Mouse (Mus musculus) c-Kit-positive CD71-negative TER-119-negative erythroid progenitor cells, embryonic 14.5 days (primary cell): Measurements from ENCODE around the gene Tex14.
"Not testable (repeated sequence)": the region's sequence is repeated elsewhere in the genome, so short reads cannot be mapped to it uniquely, and the experiment has no call there.

ENCODE experiments used
- DNase-seq: peaks from one replicate; pipeline ENCODE4 v3.0.0-alpha.2; 2013; ENCODE audit warnings: low read depth

Tex14 gene

DNA sequence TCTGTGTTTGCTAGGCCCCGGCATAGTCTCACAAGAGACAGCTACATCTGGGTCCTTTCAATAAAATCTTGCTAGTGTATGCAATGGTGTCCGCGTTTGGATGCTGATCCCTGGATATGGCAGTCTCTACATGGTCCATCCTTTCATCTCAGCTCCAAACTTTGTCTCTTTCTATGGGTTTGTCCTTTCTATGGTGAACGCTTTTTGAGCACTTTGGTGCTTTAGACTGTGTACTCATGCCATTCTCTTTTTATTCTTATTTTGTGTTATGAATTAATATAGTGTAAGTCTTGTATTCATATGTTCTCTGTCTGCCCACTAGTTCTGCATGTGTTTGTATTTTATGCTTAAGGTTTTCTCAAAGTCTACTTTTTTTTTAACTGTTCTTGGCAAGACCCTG, 67.2 kb downstream of the Tex14 start:
- DNase-seq, result not testable (repeated sequence)

DNA sequence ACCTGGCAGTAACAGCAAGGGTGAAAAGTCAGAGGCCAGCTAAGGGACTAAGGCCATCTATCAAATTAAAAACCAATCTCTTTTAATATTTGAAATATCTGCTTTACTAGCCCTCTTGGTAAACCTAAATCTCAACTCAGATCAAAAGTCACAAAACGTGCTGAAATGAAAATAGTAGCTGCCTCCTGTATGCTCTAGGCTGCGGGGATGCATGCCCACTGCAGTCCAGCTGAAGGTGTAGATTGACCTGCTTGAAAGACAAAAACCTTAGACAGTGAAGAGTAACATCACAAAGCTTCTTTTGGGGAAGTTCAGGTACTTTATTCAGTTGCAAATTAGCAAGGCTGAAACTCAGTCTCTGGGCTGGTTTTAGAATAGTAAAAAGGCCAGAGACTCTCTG, 74.3 kb downstream of the Tex14 start:
- not testable (repeated sequence) for DNase-seq

DNA sequence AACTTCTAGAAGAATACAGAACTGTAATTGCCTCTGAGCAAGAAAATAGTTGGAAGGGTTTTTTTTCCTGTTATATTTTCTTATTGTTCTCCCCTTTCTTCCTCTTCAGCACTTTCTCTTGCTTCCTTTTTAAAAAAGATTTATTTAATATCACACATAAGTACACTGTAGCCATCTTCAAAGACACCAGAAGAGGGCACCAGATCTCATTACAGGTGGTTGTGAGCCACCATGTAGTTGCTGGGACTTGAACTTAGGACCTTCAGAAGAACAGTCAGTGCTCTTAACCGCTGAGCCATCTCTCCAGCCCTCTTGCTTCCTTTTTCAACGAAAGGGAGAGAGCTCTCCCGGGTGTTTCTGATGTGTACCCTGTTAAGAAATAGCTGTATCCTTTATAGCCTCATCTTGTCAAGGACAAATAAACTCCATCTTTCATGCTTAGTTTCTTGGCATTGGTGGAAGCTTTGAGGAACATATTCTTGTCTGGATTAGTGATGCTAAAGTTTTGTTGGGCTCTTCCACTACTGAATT, 79.0 kb downstream of the Tex14 start:
- no peak for DNase-seq

DNA sequence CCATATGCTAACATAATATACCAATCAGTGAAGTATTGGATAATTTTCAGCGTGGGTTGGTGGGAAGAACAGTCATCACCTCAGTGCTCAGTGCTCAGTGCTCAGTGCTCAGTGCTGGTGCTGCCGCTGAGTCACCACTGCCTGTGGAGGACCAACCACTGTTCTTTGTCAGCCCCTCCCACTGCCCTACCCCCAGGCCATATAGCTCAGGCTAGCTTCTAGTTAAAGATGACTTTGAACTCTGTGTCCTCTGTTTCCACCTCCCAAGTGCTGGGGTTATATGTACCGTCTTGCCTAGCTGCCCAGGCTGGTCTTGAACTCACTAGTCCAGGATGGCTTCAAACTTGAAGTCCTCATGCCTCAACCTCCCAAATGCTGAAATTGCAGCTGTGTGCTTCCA, 84.1 kb downstream of the Tex14 start:
- DNase-seq, result no peak

DNA sequence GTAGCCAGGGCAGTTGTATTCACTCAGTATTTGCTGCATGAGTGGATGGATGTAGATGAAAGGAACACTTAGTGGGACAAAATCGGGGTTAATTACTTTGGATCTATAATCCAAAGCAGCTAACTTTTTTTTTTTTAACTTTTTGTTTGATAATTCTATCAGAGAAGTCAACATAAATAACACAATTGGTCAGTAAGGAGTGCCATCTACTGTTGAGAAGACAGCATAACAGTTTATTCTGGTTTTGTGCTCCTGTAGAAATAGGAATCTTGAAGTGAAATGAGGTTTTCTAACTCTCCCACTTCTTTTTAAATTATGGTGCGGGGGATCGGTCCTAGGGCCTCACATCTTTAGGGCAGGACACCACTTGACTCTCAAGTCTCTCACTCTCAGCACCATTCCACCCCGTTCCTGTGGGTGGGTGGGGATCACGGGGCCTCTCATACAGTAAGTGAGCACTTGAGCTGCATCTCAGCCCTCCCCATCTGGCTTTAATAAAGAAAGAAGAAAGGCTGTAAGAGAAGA, 99.9 kb downstream of the Tex14 start:
- DNase-seq, result no peak

DNA sequence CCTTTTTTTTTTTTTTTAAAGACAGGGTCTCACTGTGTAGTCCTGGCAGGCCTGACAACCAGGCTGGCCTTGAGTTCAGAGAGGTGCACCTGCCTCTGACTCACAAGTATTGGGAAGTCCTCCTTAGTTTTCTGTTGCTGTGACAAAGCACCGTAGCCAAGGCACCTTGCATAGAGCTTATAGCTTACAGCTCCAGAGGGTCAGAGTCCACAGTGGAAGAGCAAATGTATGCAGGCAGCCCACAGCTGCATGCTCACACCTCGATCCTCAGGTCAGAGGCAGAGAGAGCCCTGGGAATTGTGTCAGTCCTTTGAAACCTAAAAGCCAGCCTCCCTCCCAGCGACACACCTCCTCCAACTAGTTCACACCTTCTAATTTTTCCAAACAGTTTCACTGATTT, 101.6 kb downstream of the Tex14 start:
- DNase-seq, result no peak

DNA sequence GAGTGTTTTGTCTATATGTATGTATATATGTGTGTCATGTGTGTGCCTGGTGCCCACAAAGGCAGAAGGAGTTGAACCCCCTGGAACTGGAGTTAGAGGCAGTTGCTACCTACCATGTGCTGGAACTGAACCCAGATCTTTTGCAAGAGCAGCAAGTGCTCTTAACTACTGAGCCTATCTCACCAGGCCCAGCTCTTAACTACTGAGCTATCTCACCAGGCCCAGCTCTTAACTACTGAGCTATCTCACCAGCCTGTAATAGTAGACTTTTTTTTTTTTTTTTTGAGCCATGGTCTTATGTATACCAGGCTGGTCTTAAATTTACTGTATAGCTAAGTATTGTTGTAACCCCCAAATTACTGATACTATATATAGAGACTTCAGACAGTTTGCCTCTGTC, 102.2 kb downstream of the Tex14 start:
- DNase-seq, result no peak

DNA sequence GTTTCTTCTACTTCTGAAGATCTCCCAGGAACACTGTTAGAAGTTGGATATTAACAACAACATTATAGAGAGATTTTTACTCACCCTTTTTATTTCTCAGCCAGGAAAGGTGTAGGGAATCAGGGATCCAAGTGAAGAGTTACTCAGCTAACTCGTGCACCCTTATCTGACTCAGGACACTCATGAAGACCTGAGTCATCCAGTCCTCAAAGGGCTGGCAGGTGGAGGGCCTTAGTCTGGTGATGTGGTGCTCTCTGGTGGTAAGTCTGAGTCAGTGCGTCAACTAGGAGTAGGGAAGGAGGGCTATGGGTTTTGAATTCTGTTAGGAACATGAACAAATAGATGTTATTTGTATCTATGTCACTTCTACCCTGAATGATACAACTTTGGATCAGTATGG, 114.4 kb downstream of the Tex14 start:
- DNase-seq, result no peak

DNA sequence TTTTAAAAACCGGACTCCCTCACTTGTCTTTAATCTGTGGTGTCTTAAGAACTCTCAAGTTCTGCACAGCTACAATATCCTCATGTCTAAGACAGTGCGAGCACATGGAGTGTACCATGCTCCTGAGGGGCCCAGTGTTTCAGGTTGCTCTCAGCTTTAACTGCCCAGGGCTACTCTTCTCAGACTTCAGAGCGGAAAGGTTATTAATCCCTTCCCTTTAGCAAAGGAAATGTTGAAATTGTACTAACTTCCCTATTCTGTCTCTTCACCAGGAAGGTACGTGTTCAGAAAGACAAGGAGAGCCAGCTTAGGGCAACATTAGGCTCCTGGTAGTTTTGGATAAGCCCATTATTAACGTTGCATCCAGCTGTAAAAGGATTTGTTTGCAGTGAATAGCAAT, 118.6 kb downstream of the Tex14 start:
- DNase-seq, result no peak

DNA sequence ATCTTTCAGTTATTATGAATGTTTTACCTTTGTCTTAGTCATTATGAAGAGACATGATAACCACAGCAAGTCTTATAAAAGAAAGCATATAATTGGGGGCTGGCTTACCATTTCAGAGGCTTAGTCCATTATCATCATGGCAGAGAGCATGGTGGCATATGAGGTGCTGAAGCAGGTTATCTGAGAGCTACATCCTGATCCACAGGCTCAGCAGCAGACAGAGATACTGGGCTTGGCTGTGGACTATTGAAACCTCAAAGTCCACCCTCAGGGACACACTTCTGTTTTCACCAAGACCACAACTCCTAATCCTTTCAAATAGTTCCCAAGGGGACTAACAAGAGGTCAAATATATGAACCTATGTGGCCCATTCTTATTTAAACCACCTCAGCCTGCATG, 119.1 kb downstream of the Tex14 start:
- no peak for DNase-seq

DNA sequence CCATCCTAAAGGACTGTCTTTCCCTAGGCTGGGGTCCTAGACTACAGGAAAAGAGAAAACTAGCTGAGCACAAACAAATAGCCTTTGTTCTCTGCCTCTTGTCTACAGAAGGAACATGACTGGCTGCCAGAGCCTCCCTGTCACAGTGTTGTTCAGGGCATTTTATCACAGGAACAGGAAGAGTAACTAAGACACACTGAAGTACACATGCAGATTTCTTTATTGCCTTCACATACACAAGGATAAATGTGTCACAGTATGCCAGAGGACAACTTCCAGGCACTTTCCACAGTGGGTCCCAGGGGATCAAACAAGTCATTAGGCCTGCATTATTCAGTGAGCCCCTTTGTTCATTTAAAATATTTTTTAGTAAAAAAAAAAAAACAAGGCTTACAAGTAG, 119.9 kb downstream of the Tex14 start:
- no peak for DNase-seq

DNA sequence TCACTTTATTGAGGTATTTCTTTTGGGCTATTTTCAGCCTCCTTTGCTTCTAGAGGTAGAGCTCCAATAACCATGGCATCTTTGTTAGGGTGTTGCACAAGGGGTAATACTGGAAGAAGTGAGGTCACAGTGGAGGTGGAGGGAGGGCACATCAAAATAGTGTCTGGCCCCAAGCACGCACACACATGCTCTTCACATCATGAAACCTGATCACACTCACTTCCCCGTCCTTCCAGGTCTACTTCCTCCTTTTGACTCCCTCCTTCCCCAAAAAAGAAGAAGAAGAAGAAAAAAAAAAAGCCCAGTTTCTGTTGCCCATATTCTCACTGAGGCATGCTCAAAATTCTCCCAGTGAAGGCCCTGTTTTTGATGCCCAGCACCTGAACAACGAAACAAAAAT, 122.5 kb downstream of the Tex14 start:
- DNase-seq, result no peak

DNA sequence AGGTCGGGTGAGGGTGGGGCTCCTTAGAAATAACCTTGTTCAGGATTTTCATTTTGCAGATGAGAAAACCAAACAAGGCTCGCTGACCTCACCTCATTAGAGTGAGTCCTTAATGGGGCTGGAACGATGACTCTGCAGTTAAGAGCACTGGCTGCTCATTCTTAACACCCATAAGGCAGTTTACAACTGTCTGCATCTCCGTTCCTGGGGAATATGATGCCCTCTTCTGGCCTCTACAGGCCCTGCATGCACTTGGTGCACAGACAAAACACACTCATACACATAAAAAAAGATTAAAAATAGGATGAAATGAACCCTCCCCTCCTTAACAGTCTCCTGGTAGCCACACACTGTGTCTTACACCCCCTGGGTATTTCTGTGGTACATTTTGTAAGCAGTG, 123.1 kb downstream of the Tex14 start:
- DNase-seq, result no peak

DNA sequence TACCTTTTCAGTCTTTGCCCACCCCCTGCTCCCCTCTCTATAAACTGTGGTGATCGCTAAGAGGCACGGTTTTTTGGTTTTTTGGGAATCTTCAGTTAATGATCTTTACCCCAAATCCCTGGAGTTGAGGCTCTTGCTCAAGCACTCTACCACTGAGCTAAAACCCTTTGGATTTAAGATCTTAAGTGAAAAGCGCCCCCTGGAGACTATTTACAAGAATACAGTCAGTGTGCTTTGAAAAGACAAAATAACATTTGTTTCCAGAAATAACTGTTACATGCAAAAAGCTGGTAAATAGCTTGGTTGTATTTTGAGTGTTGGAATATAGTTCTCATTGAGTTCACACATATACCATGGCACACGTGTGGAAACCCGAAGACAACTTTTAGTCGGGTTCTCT, 126.8 kb downstream of the Tex14 start:
- DNase-seq, result no peak

DNA sequence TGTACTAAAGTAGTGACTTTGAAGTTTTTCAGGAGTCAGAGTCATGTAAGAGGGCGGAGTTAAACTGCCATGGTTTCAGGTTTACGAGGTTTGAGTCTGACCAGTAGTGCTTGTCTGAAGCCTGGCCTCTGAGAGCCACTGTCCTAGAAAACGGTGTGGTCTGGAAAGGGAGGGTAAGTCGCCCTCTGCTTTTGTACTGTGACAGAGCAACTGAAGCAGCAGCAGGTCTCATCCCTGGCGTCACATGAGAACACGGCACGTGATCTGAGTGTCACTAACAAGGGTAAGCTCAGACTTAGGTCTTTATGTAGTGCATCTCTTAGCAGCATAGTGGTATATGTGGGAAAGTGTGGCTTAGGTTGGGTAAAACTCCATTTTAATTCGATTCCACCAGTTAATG, 137.4 kb downstream of the Tex14 start:
- DNase-seq, result no peak

DNA sequence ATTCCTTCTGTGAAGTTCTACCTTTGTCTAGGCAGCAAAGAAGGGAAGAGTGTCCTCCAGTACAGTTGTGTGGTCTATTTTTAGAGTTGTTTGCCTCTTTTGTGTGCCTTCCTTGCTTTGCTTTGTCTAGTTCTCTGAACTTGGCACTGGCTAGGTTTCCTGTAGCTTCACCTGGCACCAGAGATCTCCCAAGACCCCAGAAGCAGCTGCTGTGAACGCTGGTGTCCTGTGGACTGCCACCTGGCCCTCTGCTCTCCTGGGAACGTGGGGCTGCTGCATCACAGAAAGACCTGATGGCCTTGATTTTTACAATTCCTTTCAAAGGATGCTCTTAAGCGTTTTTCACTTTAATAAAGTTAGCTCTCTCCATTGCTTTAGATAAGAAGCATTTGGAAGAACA, 138.0 kb downstream of the Tex14 start:
- DNase-seq, result no peak

DNA sequence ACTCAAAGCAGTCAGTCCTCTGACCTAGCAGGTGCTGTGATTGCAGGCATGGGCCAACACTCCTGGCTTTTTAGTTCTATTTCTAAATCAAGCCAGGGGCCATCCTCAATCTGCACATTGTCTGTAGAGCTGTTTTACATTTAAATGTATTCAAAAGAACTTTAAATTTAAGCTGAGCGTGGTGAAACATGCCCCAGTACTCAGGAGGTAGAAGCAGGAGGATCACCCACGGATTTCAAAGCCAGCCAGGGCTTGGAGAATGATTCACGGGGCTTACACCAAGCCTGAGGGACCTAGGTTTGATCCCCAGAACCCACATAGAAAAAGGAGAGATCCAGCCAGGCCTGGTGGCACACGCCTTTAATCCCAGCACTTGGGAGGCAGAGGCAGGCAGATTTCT, 148.5 kb downstream of the Tex14 start:
- no peak for DNase-seq

DNA sequence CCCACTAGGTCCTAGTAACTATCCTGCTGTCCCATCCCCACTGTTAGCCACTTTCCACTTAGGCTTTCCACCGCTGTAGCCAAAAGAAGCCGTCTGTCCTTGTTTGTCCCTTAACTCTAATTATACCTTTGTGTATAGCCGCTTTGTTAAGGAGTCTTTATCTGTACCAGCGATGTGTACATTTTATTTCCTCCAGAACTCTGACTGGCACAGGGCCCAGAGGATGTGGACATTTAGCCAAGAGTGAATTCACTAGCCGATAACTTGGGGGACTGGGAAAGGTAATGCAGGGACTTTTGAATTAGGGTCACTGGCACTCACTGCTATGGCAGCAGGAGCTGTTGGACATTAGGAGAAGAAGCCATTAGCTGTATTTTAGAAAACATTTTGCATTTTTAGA, 149.5 kb downstream of the Tex14 start:
- no peak for DNase-seq

DNA sequence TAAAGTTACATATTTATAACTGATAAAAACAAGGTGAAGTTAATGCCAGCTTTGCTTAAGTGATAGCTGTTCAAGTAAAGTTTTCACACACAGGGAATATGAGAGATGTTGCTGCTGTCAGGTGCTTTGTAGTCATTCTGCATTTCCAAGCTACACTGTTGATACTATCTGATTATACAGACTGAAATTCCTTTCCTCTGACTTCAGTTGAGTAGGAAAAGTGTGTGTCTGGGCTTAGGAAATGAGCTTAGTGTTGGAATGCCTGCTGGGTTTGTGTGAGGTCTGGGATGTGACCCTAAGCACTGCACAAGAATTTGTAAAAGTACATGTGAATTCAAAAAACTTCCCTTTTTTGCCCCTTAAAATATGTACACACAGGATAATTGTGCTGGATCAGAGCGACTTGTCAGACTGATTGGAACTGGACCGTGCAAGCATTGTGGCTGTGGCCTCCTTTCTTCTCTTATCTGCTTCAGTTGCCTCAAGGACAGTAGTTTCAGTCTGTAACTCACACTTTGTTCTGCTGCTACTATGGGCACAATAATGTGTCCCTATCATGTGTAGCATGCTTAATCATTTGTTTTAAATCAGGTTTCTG, 150.3 kb downstream of the Tex14 start:
- no peak for DNase-seq

DNA sequence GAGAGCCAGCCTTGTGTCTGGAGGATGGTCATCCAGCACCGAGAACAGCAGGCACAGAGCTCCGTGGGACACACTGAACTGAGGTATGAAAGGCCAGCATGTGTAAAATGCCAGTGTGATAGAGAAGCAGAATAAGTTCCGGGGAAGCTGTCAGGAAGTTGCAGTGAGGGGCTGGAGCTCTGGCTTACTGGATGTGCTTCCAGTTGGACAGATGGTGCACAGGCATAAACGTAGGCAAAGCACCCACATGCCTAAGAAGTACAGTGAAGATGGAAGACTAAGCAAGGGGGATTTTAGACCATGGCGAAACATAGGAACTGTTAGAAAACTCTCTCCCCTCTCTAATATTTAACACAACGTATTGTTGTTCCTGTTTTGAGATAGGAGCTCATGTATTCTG, 156.3 kb downstream of the Tex14 start:
- no peak for DNase-seq

DNA sequence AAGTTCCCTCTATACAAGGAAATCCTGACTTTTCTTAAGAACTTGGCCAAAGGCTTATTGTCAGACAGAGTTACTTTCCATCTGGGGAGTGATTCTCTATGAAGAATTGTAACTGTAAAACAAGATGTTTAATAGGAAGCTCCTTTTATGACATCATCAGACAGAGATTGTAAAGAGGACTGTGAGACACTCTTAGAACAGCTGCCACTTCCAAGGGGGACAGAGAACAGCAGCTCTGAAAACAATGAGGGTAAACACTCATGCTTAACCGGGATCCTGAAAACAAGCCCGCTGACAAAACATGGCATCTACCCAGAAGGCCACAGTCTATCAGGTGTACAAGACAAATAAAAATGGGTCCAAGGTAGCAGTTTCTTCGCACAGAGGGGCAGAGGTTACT, 161.6 kb downstream of the Tex14 start, which contains the start of gene Gm11492:
TSS of gene Gm11492 (plus strand) at position 153 of the 400 bp plus-strand sequence.
- DNase-seq, result no peak

DNA sequence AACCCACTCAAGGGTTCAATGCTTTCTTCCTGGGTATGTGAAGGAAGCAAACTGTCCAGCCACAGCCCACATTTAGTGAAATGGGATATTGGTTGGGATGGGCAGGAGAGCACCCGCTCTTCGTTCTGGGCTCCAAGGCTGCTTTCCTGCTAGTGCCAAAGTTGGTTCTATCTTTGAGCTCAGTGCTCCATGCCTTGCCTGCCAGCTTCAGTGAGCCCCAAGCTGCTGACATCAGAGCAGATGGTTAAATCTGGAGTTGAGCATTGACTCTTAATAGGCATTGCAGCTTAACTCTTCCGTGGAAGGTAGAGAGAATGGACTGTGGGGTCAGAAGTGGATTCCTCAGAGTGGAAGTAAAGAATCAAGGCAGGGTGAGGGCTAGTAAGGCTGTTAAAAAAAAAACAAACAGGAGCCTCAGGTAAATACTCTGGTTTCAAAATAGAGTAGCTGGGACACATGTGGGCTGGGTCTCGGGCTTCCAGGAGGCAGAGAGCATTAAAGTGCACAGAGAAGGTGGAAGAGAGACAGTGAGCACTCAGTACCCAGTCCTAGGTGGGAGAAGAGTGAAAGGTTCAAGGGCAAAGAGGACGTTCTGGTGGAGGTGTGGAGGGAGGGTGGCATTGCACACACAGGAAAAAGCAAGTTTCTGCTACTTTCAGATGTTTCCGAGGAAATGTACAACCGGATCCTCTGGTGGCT, 163.5 kb downstream of the Tex14 start, which contains the start of gene Sept4:
TSS of gene Sept4 (plus strand) at position 649 of the 699 bp plus-strand sequence.
- no peak for DNase-seq

DNA sequence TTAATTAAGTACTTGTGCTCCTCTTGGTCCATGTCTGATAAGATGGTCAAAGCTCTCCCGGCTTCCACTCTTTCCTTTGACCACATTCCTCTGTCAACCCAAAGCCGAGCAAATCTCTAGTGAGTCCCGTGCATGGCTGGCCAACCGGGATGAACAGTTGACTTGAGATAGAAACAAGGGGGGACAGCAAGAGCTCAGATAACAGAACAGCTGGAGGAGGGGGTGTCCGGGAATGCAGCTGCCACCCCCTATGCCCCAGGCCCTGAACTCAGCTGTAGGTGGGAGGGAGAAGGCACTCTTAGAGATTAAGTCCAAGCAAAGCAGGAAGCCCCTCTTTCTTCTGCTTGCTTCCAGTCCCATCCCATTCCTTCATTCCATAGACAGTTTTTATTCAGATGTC, 165.9 kb downstream of the Tex14 start:
- no peak for DNase-seq
